Mouse (Mus musculus): ENCODE measurements around the gene Xlr3c.

DNA sequence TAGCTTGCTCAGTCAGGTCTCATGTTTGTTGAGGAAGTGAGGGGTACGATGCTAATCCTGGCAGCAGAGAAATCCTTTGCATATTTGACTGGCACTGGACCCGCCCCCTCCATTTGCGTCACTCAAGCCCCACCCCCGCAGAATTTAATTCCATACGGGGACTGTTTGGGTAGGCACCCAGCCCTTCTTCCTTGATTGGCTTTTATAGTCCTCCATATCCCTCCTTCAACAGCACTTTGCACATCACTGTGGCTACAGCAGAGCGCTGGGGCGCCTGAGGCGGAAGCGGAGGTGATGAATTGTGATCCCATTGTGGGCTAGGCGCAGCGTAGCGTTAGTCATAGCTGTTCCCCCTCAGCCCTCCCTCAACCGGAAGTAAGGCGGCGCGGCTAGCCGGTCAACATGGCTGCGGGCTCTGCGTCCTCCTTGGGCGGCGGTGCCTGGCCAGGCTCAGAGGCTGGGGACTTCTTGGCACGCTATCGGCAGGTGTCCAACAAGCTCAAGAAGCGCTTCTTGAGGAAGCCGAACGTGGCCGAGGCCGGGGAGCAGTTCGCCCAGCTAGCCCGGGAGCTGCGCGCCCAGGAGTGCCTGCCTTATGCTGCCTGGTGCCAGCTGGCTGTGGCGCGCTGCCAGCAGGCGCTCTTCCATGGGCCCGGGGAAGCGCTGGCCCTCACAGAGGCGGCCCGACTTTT is 37.1 kb downstream of the Xlr3c start, which contains the start of gene F8a:
- no peak for TF ChIP-seq GATA1 (IDR thresholded peaks at IDR 0.05; ENCODE audit: borderline replicate concordance, low read length)
- no peak for TF ChIP-seq FLI1 (IDR thresholded peaks at IDR 0.05; ENCODE audit: low read length)

All from megakaryocyte, embryonic 14.5 days (primary cell).